19 mouse cellular contexts compared by ENCODE assay signal in genomic region chr8:122658149-122658806, GRCm38 (mm10). TPM values are rescaled to one million over a fixed set of nuclear protein-coding genes. Genes with fewer than 3 reads are reported as not detected.
DNase-seq lines count a peak whose midpoint lies in the region; ATAC-seq and TF ChIP-seq lines count a peak whose summit lies in the region.
"Had no signal": no experiment of that assay in that cellular context is flagged by ENCODE, and none has a peak within 500 bp of the region (broad histone marks: within the 10 kb centered on the region; RNA-seq: fewer than 3 reads in every experiment).

No protein-coding gene starts in this region.

- DNase-seq in gastrocnemius, adult 2 months: no peak
- no peak for DNase-seq in gastrocnemius, postnatal 4 days (ENCODE audit: low spot score in 2 of 2)
- DNase-seq in midbrain, embryonic 10.5 days (ENCODE audit: low spot score): peak; percentile 39
- no peak for DNase-seq in midbrain, embryonic 11.5 days (ENCODE audit: low spot score, missing footprints)
- no peak for DNase-seq in left cerebral cortex, adult 2 months (ENCODE audit: extremely low spot score in 1 of 2, low spot score in 2 of 2)
- DNase-seq in urinary bladder, postnatal 36 days (ENCODE audit: low spot score in 2 of 2): no peak
- no peak for DNase-seq in lung, adult 2 months
- DNase-seq: adrenal gland, postnatal 25 days; cerebellum, adult 11 months; heart, adult 11 months; liver; retina, postnatal 1 day; thymus, adult 18-20 months had no signal

- peaks cover 22% of the 10 kb centered on the region for H3K4me1 ChIP-seq in midbrain, embryonic 10.5 days
- H3K4me1 ChIP-seq in midbrain, embryonic 11.5 days (ENCODE audit: control insufficient read depth, insufficient read depth, low read length): 0 out of 2 replicates have a peak, but pooled peaks cover 3% of the 10 kb centered on the region
- peaks cover 95% of the 10 kb centered on the region for H3K4me1 ChIP-seq in hindbrain, embryonic 13.5 days (replicated peaks)
- peaks cover 56% of the 10 kb centered on the region for H3K4me1 ChIP-seq in lung, adult 2 months (ENCODE audit: control insufficient read depth, insufficient read depth, low read length)

- no peak for TF ChIP-seq POLR2A in lung, adult 2 months (IDR thresholded peaks at IDR 0.05; ENCODE audit: borderline replicate concordance, extremely low read depth, low read depth, low read length)

- H3K9me3 ChIP-seq in midbrain, embryonic 10.5 days (replicated peaks): no peaks in the 10 kb centered on the region
- H3K9me3 ChIP-seq in midbrain, embryonic 11.5 days (ENCODE audit: control insufficient read depth, low read length): no peaks in the 10 kb centered on the region
- H3K9me3 ChIP-seq in hindbrain, embryonic 13.5 days: no peaks in the 10 kb centered on the region
- H3K9me3 ChIP-seq: hindbrain, embryonic 15.5 days had no signal

- H3K27me3 ChIP-seq in midbrain, embryonic 10.5 days (ENCODE audit: low read depth, poor library complexity, severe bottlenecking): no peaks in the 10 kb centered on the region
- no peaks in the 10 kb centered on the region for H3K27me3 ChIP-seq in midbrain, embryonic 11.5 days (ENCODE audit: control insufficient read depth, insufficient read depth, low read length)
- H3K27me3 ChIP-seq in hindbrain, embryonic 13.5 days: no peaks in the 10 kb centered on the region
- H3K27me3 ChIP-seq: hindbrain, embryonic 15.5 days had no signal

- 62% methylated on average over 10 of the region's 10 CpGs for WGBS in midbrain, embryonic 10.5 days
- WGBS in midbrain, embryonic 11.5 days: 78% methylated on average over 10 of the region's 10 CpGs
- WGBS in hindbrain, embryonic 13.5 days: 70% methylated on average over 10 of the region's 10 CpGs
- 72% methylated on average over 10 of the region's 10 CpGs for WGBS in lung, adult 2 months

- intact Hi-C loops in gastrocnemius, adult 2 months (cut with DNase I): no loop called here
- intact Hi-C loops in left cerebral cortex, adult 2 months (cut with DNase I): no loop called here

- no peak overlapping the region for H3K4me3 ChIP-seq in gastrocnemius, adult 2 months
- H3K4me3 ChIP-seq in midbrain, embryonic 10.5 days: no peak overlapping the region
- H3K4me3 ChIP-seq in midbrain, embryonic 11.5 days (ENCODE audit: low read depth, low read length): no peak overlapping the region
- H3K4me3 ChIP-seq in hindbrain, embryonic 13.5 days: no peak overlapping the region
- no peak overlapping the region for H3K4me3 ChIP-seq in left cerebral cortex, adult 2 months
- H3K4me3 ChIP-seq in lung, adult 2 months (replicated peaks; ENCODE audit: extremely low read depth, low read depth, low read length): no peak overlapping the region
- H3K4me3 ChIP-seq: hindbrain, embryonic 15.5 days had no signal

- no peak overlapping the region for H3K4me2 ChIP-seq in midbrain, embryonic 11.5 days
- H3K4me2 ChIP-seq in hindbrain, embryonic 13.5 days: no peak overlapping the region
- H3K4me2 ChIP-seq: hindbrain, embryonic 15.5 days had no signal

- H3K27ac ChIP-seq in gastrocnemius, adult 2 months: peak overlapping the region; percentile 68
- no peak overlapping the region; the same call in 1 of the 2 replicates for H3K27ac ChIP-seq in midbrain, embryonic 10.5 days (replicated peaks)
- H3K27ac ChIP-seq in midbrain, embryonic 11.5 days (ENCODE audit: low read depth, low read length): no peak overlapping the region
- H3K27ac ChIP-seq in hindbrain, embryonic 13.5 days: peak overlapping the region; percentile 19; the same call in 1 of the 2 replicates
- no peak overlapping the region for H3K27ac ChIP-seq in left cerebral cortex, adult 2 months

- H3K36me3 ChIP-seq in midbrain, embryonic 10.5 days: no peaks in the 10 kb centered on the region
- no peaks in the 10 kb centered on the region for H3K36me3 ChIP-seq in midbrain, embryonic 11.5 days (ENCODE audit: control insufficient read depth, insufficient read depth, low read length)
- no peaks in the 10 kb centered on the region for H3K36me3 ChIP-seq in hindbrain, embryonic 13.5 days
- H3K36me3 ChIP-seq: hindbrain, embryonic 15.5 days had no signal

- no peak overlapping the region for H3K9ac ChIP-seq in midbrain, embryonic 11.5 days (ENCODE audit: low read length)
- H3K9ac ChIP-seq in hindbrain, embryonic 13.5 days: no peak overlapping the region
- H3K9ac ChIP-seq: hindbrain, embryonic 15.5 days had no signal

- ATAC-seq in midbrain, embryonic 11.5 days (ENCODE audit: low FRiP score): no peak
- no peak for ATAC-seq in hindbrain, embryonic 13.5 days (ENCODE audit: low FRiP score)
- ATAC-seq: forebrain, embryonic 16.5 days had no signal

- no peak for TF ChIP-seq CTCF in gastrocnemius, adult 2 months (IDR thresholded peaks at IDR 0.05)
- TF ChIP-seq CTCF in left cerebral cortex, adult 2 months (IDR thresholded peaks at IDR 0.05): no peak
- no peak for TF ChIP-seq CTCF in lung, adult 2 months (IDR thresholded peaks at IDR 0.05; ENCODE audit: insufficient read depth, low read length)

RNA-seq across cellular contexts. Expression of gene Pabpn1l, which starts 35.7 kb away (rescaled TPM):
- total RNA-seq in gastrocnemius, adult 2 months (2021): not detected
- total RNA-seq in gastrocnemius, postnatal 4 days (2021): not detected
- polyA plus RNA-seq in midbrain, embryonic 10.5 days (2016; fragmentation: Nextera tagmentation; extraction: Ambion mirVana): not detected in 2 replicates
- polyA plus RNA-seq in midbrain, embryonic 11.5 days (2014; fragmentation: Nextera tagmentation; extraction: Ambion mirVana): not detected in 2 replicates
- not detected in 2 replicates for polyA plus RNA-seq in hindbrain, embryonic 13.5 days (2015; fragmentation: Nextera tagmentation; extraction: Ambion mirVana)
- total RNA-seq in left cerebral cortex, adult 2 months (2021): not detected
- polyA plus RNA-seq in lung, adult 2 months (2012; rRNA removed): not detected in 2 replicates
- total RNA-seq: adrenal gland, postnatal 25 days; ES-E14; megakaryocyte-erythroid progenitor cell, adult 5-6 weeks had no signal
- polyA plus RNA-seq: forebrain, embryonic 16.5 days; hindbrain, embryonic 15.5 days; lung, embryonic 16.5 days had no signal

RNA-seq across cellular contexts. Expression of gene Cbfa2t3, which starts 40.6 kb away (rescaled TPM):
- total RNA-seq in gastrocnemius, adult 2 months (2021): 10 to 100 TPM; 18.8 to 23.4 TPM
- 10 to 100 TPM; 18.9 TPM for total RNA-seq in gastrocnemius, postnatal 4 days (2021)
- 1.9 and 3.4 TPM in 2 replicates for polyA plus RNA-seq in midbrain, embryonic 10.5 days (2016; fragmentation: Nextera tagmentation; extraction: Ambion mirVana)
- polyA plus RNA-seq in midbrain, embryonic 11.5 days (2014; fragmentation: Nextera tagmentation; extraction: Ambion mirVana): 6.1 and 6.4 TPM in 2 replicates
- 27.2 and 30.2 TPM in 2 replicates for polyA plus RNA-seq in hindbrain, embryonic 13.5 days (2015; fragmentation: Nextera tagmentation; extraction: Ambion mirVana)
- total RNA-seq in left cerebral cortex, adult 2 months (2021): 10 to 100 TPM; 32.8 to 48.8 TPM
- polyA plus RNA-seq in lung, adult 2 months (2012; rRNA removed): 40.0 and 45.7 TPM in 2 replicates

RNA-seq across cellular contexts. Expression of gene Trappc2l, which starts 46.8 kb away (rescaled TPM):
- total RNA-seq in gastrocnemius, adult 2 months (2021): 10 to 100 TPM; 39.3 to 45.5 TPM
- 10 to 100 TPM; 45.6 to 49.6 TPM for total RNA-seq in gastrocnemius, postnatal 4 days (2021)
- polyA plus RNA-seq in midbrain, embryonic 10.5 days (2016; fragmentation: Nextera tagmentation; extraction: Ambion mirVana): 51.0 and 61.2 TPM in 2 replicates
- 43.0 and 43.7 TPM in 2 replicates for polyA plus RNA-seq in midbrain, embryonic 11.5 days (2014; fragmentation: Nextera tagmentation; extraction: Ambion mirVana)
- 98.9 and 101 TPM in 2 replicates for polyA plus RNA-seq in hindbrain, embryonic 13.5 days (2015; fragmentation: Nextera tagmentation; extraction: Ambion mirVana)
- 10 to 100 TPM; 69.8 to 80.3 TPM for total RNA-seq in left cerebral cortex, adult 2 months (2021)
- polyA plus RNA-seq in lung, adult 2 months (2012; rRNA removed): 122 and 162 TPM in 2 replicates

RNA-seq across cellular contexts. Expression of gene Galns, which starts 47.0 kb away (rescaled TPM):
- 1 to 10 TPM; 1.0 to 1.1 TPM for total RNA-seq in gastrocnemius, adult 2 months (2021)
- total RNA-seq in gastrocnemius, postnatal 4 days (2021): 10 to 100 TPM in 1 of 2 experiments, 1 to 10 TPM in 1; 9.7 to 10.3 TPM
- 6.6 and 7.7 TPM in 2 replicates for polyA plus RNA-seq in midbrain, embryonic 10.5 days (2016; fragmentation: Nextera tagmentation; extraction: Ambion mirVana)
- 6.0 and 6.4 TPM in 2 replicates for polyA plus RNA-seq in midbrain, embryonic 11.5 days (2014; fragmentation: Nextera tagmentation; extraction: Ambion mirVana)
- polyA plus RNA-seq in hindbrain, embryonic 13.5 days (2015; fragmentation: Nextera tagmentation; extraction: Ambion mirVana): 5.4 and 6.1 TPM in 2 replicates
- 1 to 10 TPM; 8.1 to 8.3 TPM for total RNA-seq in left cerebral cortex, adult 2 months (2021)
- 13.8 and 14.9 TPM in 2 replicates for polyA plus RNA-seq in lung, adult 2 months (2012; rRNA removed)

Comparison
In these comparisons a context has a peak if more than half of its experiments do, and no peak if none do; other contexts are left out.
1. H3K27ac ChIP-seq: peak in gastrocnemius, adult 2 months (single experiment) and hindbrain, embryonic 13.5 days (single experiment); none in midbrain, embryonic 10.5 days (single experiment), midbrain, embryonic 11.5 days (single experiment) and left cerebral cortex, adult 2 months (single experiment).